Mouse (Mus musculus) forebrain, embryonic 14.5 days (tissue): ENCODE measurements around the gene Frem1. TPM values are rescaled to one million over a fixed set of nuclear protein-coding genes. Genes with fewer than 3 reads are reported as not detected.

Source experiments
- ATAC-seq: fragments of 200-750 bp; cut with Nextera tagmentation; 2 replicates; pipeline ENCODE4 v1.8.0; 2017; ENCODE audit warnings: mild to moderate bottlenecking, moderate library complexity
- DNase-seq: peaks from one replicate; pipeline ENCODE4 v3.0.0-alpha.2; 2015; ENCODE audit warnings: low spot score
- H3K27ac ChIP-seq: fragments of 300-500 bp; sonication (generic); 2 replicates; pipeline ENCODE4 v1.5.1; 2014; ENCODE audit warnings: low read depth, mild to moderate bottlenecking, control low read depth, low read length, moderate library complexity
- H3K27me3 ChIP-seq: fragments of 300-500 bp; sonication (generic); replicated peaks from 2 replicates; pipeline ENCODE4 v1.6.1; 2014; ENCODE audit warnings: low read length, control low read depth, mixed read lengths; ENCODE audit not compliant: control insufficient read depth, insufficient read depth
- H3K36me3 ChIP-seq: fragments of 300-500 bp; sonication (generic); 2 replicates; pipeline ENCODE4 v1.6.1; 2014; ENCODE audit warnings: low read length, control low read depth; ENCODE audit not compliant: control insufficient read depth, insufficient read depth
- H3K4me1 ChIP-seq: fragments of 300-500 bp; sonication (generic); 2 replicates; pipeline ENCODE4 v1.6.1; 2014; ENCODE audit warnings: antibody characterized with exemption, low read length, control low read depth; ENCODE audit not compliant: control insufficient read depth, insufficient read depth
- H3K4me2 ChIP-seq: fragments of 300-500 bp; sonication (generic); 2 replicates; pipeline ENCODE4 v1.6.1; 2014; ENCODE audit warnings: mild to moderate bottlenecking, control low read depth, low read length
- H3K4me3 ChIP-seq: fragments of 300-500 bp; sonication (generic); 2 replicates; pipeline ENCODE4 v1.5.1; 2014; ENCODE audit warnings: low read depth, low read length, control low read depth
- H3K9ac ChIP-seq: fragments of 300-500 bp; sonication (generic); 2 replicates; pipeline ENCODE4 v1.6.1; 2014; ENCODE audit warnings: mild to moderate bottlenecking, low read length, control low read depth, moderate library complexity
- H3K9me3 ChIP-seq: fragments of 300-500 bp; sonication (generic); replicated peaks from 2 replicates; pipeline ENCODE4 v1.6.1; 2016; ENCODE audit warnings: low read length, control low read depth, mixed read lengths; ENCODE audit not compliant: control insufficient read depth
- WGBS: fragments of 180-500 bp; shearing (Covaris S2); extraction: QIAGEN DNeasy Blood & Tissue Kit; methylation state at CpG from one replicate; pipeline ENCODE4 v1.1.7; 2014; 5-methylcytosine and 5-hydroxymethylcytosine counted together
- polyA plus RNA-seq: library from polyadenylated mRNA; unstranded; fragments of >200 nt; fragmentation: Nextera tagmentation; extraction: Ambion mirVana; gene quantifications from 2 replicates; pipeline ENCODE4 v1.2.1, GENCODE M21; 2014

Frem1 gene
- polyA plus RNA-seq, 1 experiment from 2014 or later, result 2.2 TPM

- no peaks in the 10 kb centered on the region for H3K36me3 ChIP-seq
- DNase-seq (no peak), ATAC-seq (no peak)
- H3K27ac ChIP-seq, result no peak overlapping the region
- H3K4me3 ChIP-seq, result no peak overlapping the region
- H3K27me3 ChIP-seq, result no peaks in the 10 kb centered on the region
- H3K4me2 ChIP-seq, result no peak overlapping the region
- H3K9ac ChIP-seq, result no peak overlapping the region
- H3K4me1 ChIP-seq, result peaks cover 3% of the 10 kb centered on the region; the same call in 1 of the 2 replicates
- H3K9me3 ChIP-seq, result no peaks in the 10 kb centered on the region
- WGBS, result 73% methylated on average over 2 of the region's 2 CpGs
Measured at GRCm38 (mm10) chr4:82891566-82891965, 160.6 kb downstream of the Frem1 start.

GRCm38 (mm10) chr4:82891049-82891448 lies 161.1 kb downstream of the Frem1 start:
- Histone ChIP-seq H3K9ac (no peak overlapping the region), H3K36me3 (no peaks in the 10 kb centered on the region), H3K4me1 (peaks cover 3% of the 10 kb centered on the region; the same call in 1 of the 2 replicates), H3K4me3 (no peak overlapping the region), H3K27ac (peak overlapping the region; percentile 48; the same call in 1 of the 2 replicates), H3K4me2 (no peak overlapping the region), H3K9me3 (no peaks in the 10 kb centered on the region), H3K27me3 (no peaks in the 10 kb centered on the region)
- ATAC-seq, result peak; percentile 89
- 48% methylated on average over 7 of the region's 7 CpGs for WGBS
- peak; percentile 78 for DNase-seq

GRCm38 (mm10) chr4:82890585-82890984 lies 161.6 kb downstream of the Frem1 start:
- Histone ChIP-seq H3K27me3 (no peaks in the 10 kb centered on the region), H3K4me3 (no peak overlapping the region), H3K36me3 (no peaks in the 10 kb centered on the region), H3K27ac (peak overlapping the region; percentile 48; the same call in 1 of the 2 replicates), H3K4me1 (peaks cover 3% of the 10 kb centered on the region; the same call in 1 of the 2 replicates), H3K9me3 (no peaks in the 10 kb centered on the region), H3K4me2 (no peak overlapping the region), H3K9ac (no peak overlapping the region)
- 88% methylated on average over 4 of the region's 4 CpGs for WGBS
- ATAC-seq (no peak), DNase-seq (no peak)

GRCm38 (mm10) chr4:82886148-82886547 lies 166.0 kb downstream of the Frem1 start:
- Histone ChIP-seq H3K36me3 (no peaks in the 10 kb centered on the region), H3K27ac (no peak overlapping the region), H3K4me1 (peaks cover 3% of the 10 kb centered on the region; the same call in 1 of the 2 replicates), H3K27me3 (no peaks in the 10 kb centered on the region), H3K4me2 (no peak overlapping the region), H3K4me3 (no peak overlapping the region), H3K9me3 (no peaks in the 10 kb centered on the region), H3K9ac (no peak overlapping the region)
- DNase-seq (no peak), ATAC-seq (no peak)
- WGBS, result 53% methylated on average over 2 of the region's 2 CpGs

- ATAC-seq (no peak), DNase-seq (no peak)
- H3K9me3 ChIP-seq, result no peaks in the 10 kb centered on the region
- H3K4me1 ChIP-seq, result no peaks in the 10 kb centered on the region; the same call in 1 of the 2 replicates
- WGBS, result 46% methylated on average over 1 of the region's 1 CpGs
- H3K36me3 ChIP-seq, result no peaks in the 10 kb centered on the region
- H3K27me3 ChIP-seq, result no peaks in the 10 kb centered on the region
- no peak overlapping the region for H3K4me3 ChIP-seq
- no peak overlapping the region for H3K4me2 ChIP-seq
- H3K9ac ChIP-seq, result no peak overlapping the region
- H3K27ac ChIP-seq, result no peak overlapping the region
Measured at GRCm38 (mm10) chr4:82885535-82885913, 166.6 kb downstream of the Frem1 start.

DNA sequence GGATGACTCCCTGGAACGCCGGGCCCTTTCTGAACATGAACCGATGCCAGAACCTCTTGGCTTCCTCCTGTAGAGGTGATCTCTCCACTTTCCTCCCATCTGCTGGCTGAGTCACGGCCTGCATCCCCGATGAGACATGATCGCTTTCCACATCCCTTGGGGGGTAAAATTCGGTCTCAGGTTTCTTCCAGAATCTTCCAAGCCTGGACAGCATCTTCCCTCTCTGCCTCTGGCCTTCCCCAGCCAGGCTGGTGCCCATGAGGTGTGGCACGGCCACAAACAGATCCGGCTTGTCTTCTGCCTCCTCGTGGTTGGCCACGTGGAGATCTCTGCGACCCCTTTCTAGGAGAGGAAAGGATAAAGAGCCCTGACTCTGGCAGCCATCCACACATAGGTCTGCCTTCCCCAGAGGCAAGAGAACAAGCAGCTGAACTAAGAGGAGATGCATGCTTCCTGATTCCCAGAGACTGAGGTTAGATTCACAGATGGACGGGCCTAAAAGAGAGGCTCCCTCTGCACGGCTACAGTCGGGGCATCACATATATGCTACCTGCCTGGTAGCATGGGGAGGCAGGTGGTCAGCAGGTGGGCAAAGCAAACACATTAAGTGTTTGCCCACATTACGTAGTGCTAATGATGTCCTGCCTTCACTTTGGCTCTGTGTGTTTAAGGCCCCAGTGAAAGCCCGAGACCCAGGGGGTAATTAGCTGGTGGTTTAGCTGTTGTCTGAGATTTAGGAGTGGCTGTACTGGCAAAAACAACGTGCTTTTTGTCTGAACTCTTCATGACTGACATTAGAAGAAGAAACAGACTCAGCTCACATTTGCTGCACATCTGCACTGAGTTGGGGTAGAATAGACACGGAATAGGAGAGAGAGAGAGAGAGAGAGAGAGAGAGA lies 167.3 kb downstream of the Frem1 start, which contains the start of gene Cer1:
Cer1 (minus strand) TSS at position 513 of the 899 bp plus-strand sequence.
- no peaks in the 10 kb centered on the region for H3K9me3 ChIP-seq
- DNase-seq, result peak; percentile 46
- H3K27me3 ChIP-seq, result no peaks in the 10 kb centered on the region
- 51% methylated on average over 18 of the region's 19 CpGs for WGBS
- H3K27ac ChIP-seq, result no peak within 1 kb of the TSS
- no peaks in the 10 kb centered on the region; the same call in 1 of the 2 replicates for H3K4me1 ChIP-seq
- no peak within 1 kb of the TSS for H3K4me3 ChIP-seq
- ATAC-seq, result no peak
- H3K4me2 ChIP-seq, result no peak within 1 kb of the TSS
- no peak within 1 kb of the TSS for H3K9ac ChIP-seq
- no peaks in the 10 kb centered on the region for H3K36me3 ChIP-seq

- no peak for ATAC-seq
- H3K4me1 ChIP-seq, result no peaks in the 10 kb centered on the region; the same call in 1 of the 2 replicates
Measured at GRCm38 (mm10) chr4:82882500-82882899, 169.6 kb downstream of the Frem1 start.

GRCm38 (mm10) chr4:82881366-82881765 lies 170.8 kb downstream of the Frem1 start:
- H3K4me2 ChIP-seq, result no peak overlapping the region
- H3K9me3 ChIP-seq, result no peaks in the 10 kb centered on the region
- H3K27ac ChIP-seq, result no peak overlapping the region
- no peaks in the 10 kb centered on the region for H3K27me3 ChIP-seq
- H3K36me3 ChIP-seq, result no peaks in the 10 kb centered on the region
- H3K4me3 ChIP-seq, result no peak overlapping the region
- H3K4me1 ChIP-seq, result no peaks in the 10 kb centered on the region; the same call in 1 of the 2 replicates
- 86% methylated on average over 3 of the region's 3 CpGs for WGBS
- ATAC-seq, result no peak
- no peak overlapping the region for H3K9ac ChIP-seq
- DNase-seq, result no peak

More at GRCm38 (mm10) chr4:82882500-82882899, 169.6 kb downstream of the Frem1 start:
- no peak overlapping the region for H3K27ac ChIP-seq
- H3K27me3 ChIP-seq, result no peaks in the 10 kb centered on the region
- no peak for DNase-seq
- WGBS, result 85% methylated on average over 9 of the region's 9 CpGs
- H3K9ac ChIP-seq, result no peak overlapping the region
- H3K4me2 ChIP-seq, result no peak overlapping the region
- no peak overlapping the region for H3K4me3 ChIP-seq
- no peaks in the 10 kb centered on the region for H3K36me3 ChIP-seq
- no peaks in the 10 kb centered on the region for H3K9me3 ChIP-seq

GRCm38 (mm10) chr4:82880243-82880642 lies 171.9 kb downstream of the Frem1 start:
- no peaks in the 10 kb centered on the region for H3K9me3 ChIP-seq
- H3K9ac ChIP-seq, result no peak overlapping the region
- DNase-seq, result no peak
- H3K36me3 ChIP-seq, result no peaks in the 10 kb centered on the region
- H3K4me2 ChIP-seq, result no peak overlapping the region
- WGBS, result 85% methylated on average over 2 of the region's 2 CpGs
- H3K27me3 ChIP-seq, result no peaks in the 10 kb centered on the region
- H3K4me3 ChIP-seq, result no peak overlapping the region
- ATAC-seq, result no peak
- no peak overlapping the region for H3K27ac ChIP-seq
- H3K4me1 ChIP-seq, result no peaks in the 10 kb centered on the region; the same call in 1 of the 2 replicates
